Mouse (Mus musculus) cerebellum, adult 2 months (tissue): ENCODE measurements around the gene Ptprcap.

Experiments used
- CTCF ChIP-seq: fragments of 200-500 bp; IDR thresholded peaks from 2 replicates; pipeline ENCODE4 v1.5.1; 2011; ENCODE audit warnings: low read depth, mild to moderate bottlenecking, control low read depth, low read length, moderate library complexity, borderline replicate concordance; ENCODE audit not compliant: insufficient read depth
- POLR2A ChIP-seq: fragments of 200-500 bp; IDR thresholded peaks from 2 replicates; pipeline ENCODE4 v1.6.1; 2011; ENCODE audit warnings: low read length, control low read depth, borderline replicate concordance; ENCODE audit not compliant: insufficient read depth

- TF ChIP-seq CTCF (no peak), POLR2A (no peak)
Observed at GRCm38 (mm10) chr19:4120496-4120895, 32.9 kb upstream of the Ptprcap start.
